14 mouse cellular contexts compared by ENCODE assay signal in the genomic region with DNA sequence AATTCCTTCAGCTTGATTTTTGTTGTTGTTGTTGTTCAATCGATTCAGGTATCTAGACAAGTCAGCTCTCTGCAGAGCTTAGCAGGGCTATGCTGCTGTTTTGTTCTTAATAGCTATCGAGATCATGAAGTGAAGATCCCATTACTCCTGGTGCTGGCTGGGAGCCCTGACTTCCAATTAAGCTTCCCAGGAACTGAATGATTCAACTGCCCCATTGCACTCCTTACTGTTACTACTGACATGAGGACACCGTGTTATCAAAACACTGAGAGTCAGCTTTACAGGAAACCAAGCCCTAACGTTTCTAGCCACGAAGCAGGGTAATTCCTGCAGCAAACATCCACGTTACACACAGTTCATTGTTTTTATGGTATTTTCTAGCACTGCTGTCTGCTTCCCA. TPM values are rescaled to one million over a fixed set of nuclear protein-coding genes. Genes with fewer than 3 reads are reported as not detected.
A peak's percentile ranks its signal among the peaks of the same experiment; 100 is the strongest.
DNase-seq lines count a peak whose midpoint lies in the region; ATAC-seq lines count a peak whose summit lies in the region.
"Had no signal": no experiment of that assay in that cellular context is flagged by ENCODE, and none has a peak within 500 bp of the region (broad histone marks: within the 10 kb centered on the region; RNA-seq: fewer than 3 reads in every experiment).

No protein-coding gene starts in this region.

- H3K4me1 ChIP-seq in kidney, embryonic 14.5 days (ENCODE audit: control insufficient read depth, insufficient read depth, low read length): no peaks in the 10 kb centered on the region
- H3K4me1 ChIP-seq in heart, embryonic 11.5 days (ENCODE audit: control insufficient read depth, insufficient read depth, low read length): 0 out of 2 replicates have a peak, but pooled peaks cover 3% of the 10 kb centered on the region
- H3K4me1 ChIP-seq in forebrain, embryonic 15.5 days: peaks cover 13% of the 10 kb centered on the region
- H3K4me1 ChIP-seq in midbrain, embryonic 14.5 days (ENCODE audit: control insufficient read depth, insufficient read depth, low read length): 0 out of 2 replicates have a peak, but pooled peaks cover 5% of the 10 kb centered on the region

- peak; percentile 27 for DNase-seq in kidney, adult 11 months
- DNase-seq in kidney, adult 8-10 months: peak; percentile 33 to 35
- peak; percentile 45 for DNase-seq in lung, postnatal 10 days
- no peak for DNase-seq in midbrain, embryonic 14.5 days
- DNase-seq: embryo, embryonic 11 days; right cerebral cortex, adult 18-20 months had no signal

- H3K9ac ChIP-seq in kidney, embryonic 14.5 days (ENCODE audit: low read depth, low read length): no peak overlapping the region
- H3K9ac ChIP-seq in heart, embryonic 11.5 days (ENCODE audit: low read depth, low read length): no peak overlapping the region
- no peak overlapping the region for H3K9ac ChIP-seq in forebrain, embryonic 15.5 days (replicated peaks)
- H3K9ac ChIP-seq in midbrain, embryonic 14.5 days (replicated peaks; ENCODE audit: low read length): no peak overlapping the region
- H3K9ac ChIP-seq: forebrain, embryonic 12.5 days; limb, embryonic 13.5 days; neural tube, embryonic 12.5 days had no signal

- H3K4me3 ChIP-seq in kidney, embryonic 14.5 days (ENCODE audit: low read length): no peak overlapping the region
- no peak overlapping the region for H3K4me3 ChIP-seq in heart, embryonic 11.5 days (ENCODE audit: low read depth, low read length)
- no peak overlapping the region for H3K4me3 ChIP-seq in forebrain, embryonic 15.5 days
- no peak overlapping the region for H3K4me3 ChIP-seq in midbrain, embryonic 14.5 days (replicated peaks; ENCODE audit: low read depth, low read length)
- H3K4me3 ChIP-seq: forebrain, embryonic 12.5 days; limb, embryonic 13.5 days; midbrain, embryonic 10.5 days; neural tube, embryonic 12.5 days had no signal

- H3K36me3 ChIP-seq in kidney, embryonic 14.5 days (ENCODE audit: control insufficient read depth, insufficient read depth, low read length): no peaks in the 10 kb centered on the region
- no peaks in the 10 kb centered on the region for H3K36me3 ChIP-seq in heart, embryonic 11.5 days (ENCODE audit: control insufficient read depth, insufficient read depth, low read length)
- no peaks in the 10 kb centered on the region for H3K36me3 ChIP-seq in forebrain, embryonic 15.5 days
- no peaks in the 10 kb centered on the region for H3K36me3 ChIP-seq in midbrain, embryonic 14.5 days (ENCODE audit: control insufficient read depth, insufficient read depth, low read length)
- H3K36me3 ChIP-seq: forebrain, embryonic 12.5 days; limb, embryonic 13.5 days; midbrain, embryonic 10.5 days; neural tube, embryonic 12.5 days had no signal

- H3K9me3 ChIP-seq in kidney, embryonic 14.5 days (ENCODE audit: control insufficient read depth, low read length): no peaks in the 10 kb centered on the region
- H3K9me3 ChIP-seq in heart, embryonic 11.5 days (replicated peaks; ENCODE audit: control insufficient read depth, low read length): no peaks in the 10 kb centered on the region
- no peaks in the 10 kb centered on the region for H3K9me3 ChIP-seq in forebrain, embryonic 15.5 days
- H3K9me3 ChIP-seq in midbrain, embryonic 14.5 days (ENCODE audit: control insufficient read depth, low read length): no peaks in the 10 kb centered on the region
- H3K9me3 ChIP-seq: forebrain, embryonic 12.5 days; limb, embryonic 13.5 days; midbrain, embryonic 10.5 days; neural tube, embryonic 12.5 days had no signal

- no peak for ATAC-seq in kidney, embryonic 14.5 days (ENCODE audit: low FRiP score, low TSS enrichment)
- ATAC-seq in heart, embryonic 11.5 days (replicated peaks; ENCODE audit: insufficient number of reproducible peaks, low FRiP score, low TSS enrichment): no peak
- no peak for ATAC-seq in forebrain, embryonic 15.5 days (replicated peaks)
- ATAC-seq in midbrain, embryonic 14.5 days (ENCODE audit: low FRiP score, low TSS enrichment): no peak

- WGBS in kidney, embryonic 14.5 days: 46% methylated on average over 6 of the region's 6 CpGs
- WGBS in heart, embryonic 11.5 days (ENCODE audit: insufficient replicate concordance): 56% methylated on average over 6 of the region's 6 CpGs
- WGBS in forebrain, embryonic 15.5 days: 63% methylated on average over 6 of the region's 6 CpGs
- 87% methylated on average over 6 of the region's 6 CpGs for WGBS in midbrain, embryonic 14.5 days

- H3K27ac ChIP-seq in kidney, embryonic 14.5 days (ENCODE audit: low read depth, low read length): no peak overlapping the region
- 0 out of 2 replicates have a peak overlapping the region, but pooled peaks have one; percentile 29 for H3K27ac ChIP-seq in heart, embryonic 11.5 days (ENCODE audit: low read depth, low read length)
- H3K27ac ChIP-seq in forebrain, embryonic 15.5 days (replicated peaks): no peak overlapping the region
- no peak overlapping the region for H3K27ac ChIP-seq in midbrain, embryonic 14.5 days (replicated peaks; ENCODE audit: low read depth, low read length)
- H3K27ac ChIP-seq: forebrain, embryonic 12.5 days; limb, embryonic 13.5 days; midbrain, embryonic 10.5 days; neural tube, embryonic 12.5 days had no signal

- H3K27me3 ChIP-seq in kidney, embryonic 14.5 days (ENCODE audit: control insufficient read depth, insufficient read depth, low read length): no peaks in the 10 kb centered on the region
- H3K27me3 ChIP-seq in heart, embryonic 11.5 days (ENCODE audit: control insufficient read depth, insufficient read depth, low read length): no peaks in the 10 kb centered on the region
- H3K27me3 ChIP-seq in forebrain, embryonic 15.5 days: no peaks in the 10 kb centered on the region
- no peaks in the 10 kb centered on the region; the same call in 1 of the 2 replicates for H3K27me3 ChIP-seq in midbrain, embryonic 14.5 days (ENCODE audit: control insufficient read depth, insufficient read depth, low read length)
- H3K27me3 ChIP-seq: CH12.LX; forebrain, embryonic 12.5 days; limb, embryonic 13.5 days; neural tube, embryonic 12.5 days had no signal

- no peak overlapping the region; the same call in 1 of the 2 replicates for H3K4me2 ChIP-seq in kidney, embryonic 14.5 days (replicated peaks; ENCODE audit: low read depth, low read length)
- H3K4me2 ChIP-seq in heart, embryonic 11.5 days: no peak overlapping the region
- no peak overlapping the region for H3K4me2 ChIP-seq in forebrain, embryonic 15.5 days (replicated peaks)
- H3K4me2 ChIP-seq in midbrain, embryonic 14.5 days (ENCODE audit: low read length): no peak overlapping the region
- H3K4me2 ChIP-seq: forebrain, embryonic 12.5 days; limb, embryonic 13.5 days; neural tube, embryonic 12.5 days had no signal

RNA-seq across cellular contexts. Expression of a gene that starts 6.7 kb away (rescaled TPM):
- 6.7 and 6.8 TPM in 2 replicates for polyA plus RNA-seq in kidney, embryonic 14.5 days (2014; fragmentation: Nextera tagmentation; extraction: Ambion mirVana)
- polyA plus RNA-seq in heart, embryonic 11.5 days (2014; fragmentation: Nextera tagmentation; extraction: Ambion mirVana): 3.2 and 3.6 TPM in 2 replicates
- 2.0 and 2.6 TPM in 2 replicates for polyA plus RNA-seq in forebrain, embryonic 15.5 days (2015; fragmentation: Nextera tagmentation; extraction: Ambion mirVana)
- 1.5 and 3.3 TPM in 2 replicates for polyA plus RNA-seq in midbrain, embryonic 14.5 days (2014; fragmentation: Nextera tagmentation; extraction: Ambion mirVana)
